Mouse (Mus musculus) CD4-positive helper T cell, adult 2 months (primary cell): ENCODE results near the gene Pgs1.

ENCODE experiments used
- DNase-seq: peaks from one replicate; pipeline ENCODE4 v3.0.0-alpha.2; 2012; ENCODE audit warnings: low read depth, missing footprints, low spot score

Pgs1 gene

GRCm38 (mm10) chr11:118000083-118000482 lies 14.0 kb downstream of the Pgs1 start:
- no peak for DNase-seq

- peak; percentile 64 for DNase-seq
Measured at GRCm38 (mm10) chr11:118000565-118001215, 14.6 kb downstream of the Pgs1 start.

- no peak for DNase-seq
Measured at GRCm38 (mm10) chr11:118003176-118003575, 17.1 kb downstream of the Pgs1 start.

DNA sequence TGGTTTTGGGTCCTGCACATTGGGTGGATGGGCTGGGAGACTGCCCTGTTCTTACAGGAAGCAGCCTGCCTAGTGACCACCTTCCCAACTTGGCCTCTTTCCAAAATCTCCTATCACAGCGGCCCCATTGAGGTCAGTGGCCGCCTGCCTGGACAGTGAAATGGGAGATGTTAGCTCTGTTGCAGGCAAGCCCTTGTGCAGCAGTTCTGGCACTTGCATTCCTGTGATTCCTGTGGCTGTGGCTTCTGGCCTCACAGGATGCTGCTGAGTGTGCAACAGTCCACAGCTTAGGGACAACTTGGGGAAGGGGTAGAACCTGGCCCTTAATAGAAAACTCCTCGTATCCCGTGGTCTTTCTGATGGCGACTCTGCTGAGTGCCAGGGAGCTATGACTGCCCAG lies 17.6 kb downstream of the Pgs1 start:
- no peak for DNase-seq

DNA sequence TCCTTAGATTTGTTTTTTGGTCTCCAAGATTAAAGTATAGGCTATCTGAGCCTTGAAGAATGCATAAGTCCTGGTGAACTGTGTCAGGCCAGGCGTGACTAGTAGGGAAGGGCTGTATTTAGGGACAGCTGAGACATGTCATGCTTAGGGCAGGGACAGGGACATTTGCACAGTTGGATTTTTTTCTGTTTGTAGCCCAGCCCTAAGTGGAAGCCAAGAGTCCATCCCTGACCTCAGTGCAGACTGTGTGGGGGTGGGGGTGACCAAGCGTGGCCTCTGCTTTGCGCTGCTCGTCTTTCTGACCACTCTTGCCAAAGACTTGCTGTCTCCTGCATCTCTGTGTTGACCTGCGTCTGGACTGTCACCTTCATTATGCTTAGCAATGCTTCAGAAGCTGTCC lies 18.1 kb downstream of the Pgs1 start:
- DNase-seq = no peak

- peak; percentile 55 for DNase-seq
Measured at GRCm38 (mm10) chr11:118007460-118008143, 21.5 kb downstream of the Pgs1 start.

DNA sequence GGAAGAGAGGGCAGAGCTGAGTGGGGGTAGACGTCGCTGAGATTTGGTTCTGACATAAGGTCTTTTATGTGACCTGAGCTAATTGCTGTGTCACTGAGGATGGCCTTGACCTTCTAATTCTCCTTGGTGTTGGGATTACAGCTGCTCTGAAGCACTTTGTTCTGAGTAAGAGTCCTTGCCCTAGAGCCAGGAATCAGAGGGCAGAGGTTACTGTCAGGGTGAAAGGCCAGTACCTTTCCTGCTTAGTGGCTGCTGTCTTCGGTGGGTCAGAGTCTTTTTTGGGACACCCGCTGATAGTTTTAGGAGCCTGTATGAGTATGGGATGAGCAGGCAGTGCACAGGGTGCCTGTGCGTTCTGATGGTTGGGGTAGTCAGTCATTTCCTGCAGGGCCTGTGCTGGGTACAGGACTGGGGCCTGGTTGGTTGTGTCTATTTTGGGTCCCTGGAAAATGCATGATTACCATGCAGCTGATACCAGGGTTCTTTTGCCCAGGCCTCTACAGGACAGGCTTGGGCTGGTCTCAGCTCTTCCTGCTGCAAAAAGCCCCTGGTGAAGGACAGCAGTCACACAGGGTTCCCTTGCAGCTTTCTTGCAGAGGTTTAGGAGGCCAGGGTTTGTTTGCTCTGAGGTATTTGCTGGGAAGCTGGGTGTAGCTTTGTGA lies 22.2 kb downstream of the Pgs1 start:
- no peak for DNase-seq

DNA sequence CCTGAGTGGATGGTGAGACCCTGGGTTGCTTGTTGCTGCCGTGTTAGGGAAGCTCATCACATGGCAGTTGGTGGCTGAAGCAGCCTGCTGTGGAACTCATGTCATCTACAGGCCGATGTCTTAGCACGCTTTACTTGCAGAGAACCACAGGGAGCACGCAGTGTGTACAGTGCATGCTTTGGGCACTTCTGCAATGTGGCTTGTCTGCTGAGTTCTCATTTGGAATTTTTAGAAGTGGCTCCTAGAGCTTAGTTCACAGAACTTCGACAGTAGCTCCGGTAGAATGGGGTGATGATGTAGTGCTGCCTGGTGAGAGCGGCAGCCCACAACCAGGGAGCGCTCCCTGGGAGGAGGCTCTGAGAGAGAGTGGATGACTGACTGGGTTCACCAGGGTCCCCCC lies 22.8 kb downstream of the Pgs1 start:
- DNase-seq = no peak

DNA sequence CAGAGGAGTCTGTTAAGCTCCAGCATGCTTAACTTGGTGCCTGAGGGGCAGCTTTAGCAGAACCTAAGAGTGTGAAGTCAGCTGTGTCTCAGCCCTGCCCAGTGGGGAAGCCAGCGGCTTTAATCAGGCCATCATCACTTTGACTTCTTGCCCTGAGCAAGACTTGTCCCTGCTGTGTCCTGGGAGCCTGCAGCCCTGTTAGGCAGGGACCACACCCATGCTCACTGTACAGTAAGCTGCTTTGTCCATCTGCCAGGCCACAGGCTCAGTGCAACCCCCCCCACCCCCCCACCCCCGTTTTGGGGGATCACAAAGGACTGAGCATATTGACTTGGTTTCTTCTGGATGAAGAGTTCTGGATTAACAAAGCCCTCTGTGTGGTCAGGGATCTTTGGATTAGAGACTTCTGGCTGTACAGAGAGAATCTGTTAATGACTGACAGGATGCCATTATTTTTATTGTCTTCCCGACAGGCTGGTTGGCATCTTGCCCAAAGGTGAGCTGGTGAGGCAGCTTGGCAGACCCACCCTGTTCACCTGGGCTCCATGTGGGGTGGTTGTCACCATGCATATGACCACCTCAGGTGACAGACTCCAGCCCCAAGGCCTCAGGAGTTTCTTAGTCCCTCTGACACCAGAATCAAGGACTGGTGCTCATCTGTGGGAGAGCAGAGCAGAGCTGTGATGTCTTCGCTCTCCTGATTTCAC lies 23.9 kb downstream of the Pgs1 start:
- DNase-seq = no peak

- no peak for DNase-seq
Measured at GRCm38 (mm10) chr11:118012595-118012994, 26.5 kb downstream of the Pgs1 start.

DNA sequence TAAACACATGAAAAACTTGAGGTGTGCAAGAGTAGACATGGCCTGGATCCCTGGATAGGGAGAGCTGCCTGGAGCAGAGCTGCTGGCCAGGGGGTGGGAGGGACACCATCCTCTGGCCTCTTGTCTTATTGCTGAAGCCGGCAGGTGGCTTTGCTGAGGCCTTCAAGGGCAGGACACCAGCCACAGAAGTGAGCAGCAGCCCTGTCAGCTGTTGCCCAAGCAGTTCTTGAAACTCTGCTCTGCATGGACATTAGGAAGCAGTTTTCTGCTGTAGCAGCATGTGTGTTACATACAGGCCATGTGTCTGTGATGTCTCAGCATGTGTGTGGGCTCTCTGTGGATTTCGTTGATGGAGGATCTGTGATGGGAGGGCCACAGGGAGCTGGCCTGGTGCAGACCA lies 27.2 kb downstream of the Pgs1 start:
- no peak for DNase-seq

DNA sequence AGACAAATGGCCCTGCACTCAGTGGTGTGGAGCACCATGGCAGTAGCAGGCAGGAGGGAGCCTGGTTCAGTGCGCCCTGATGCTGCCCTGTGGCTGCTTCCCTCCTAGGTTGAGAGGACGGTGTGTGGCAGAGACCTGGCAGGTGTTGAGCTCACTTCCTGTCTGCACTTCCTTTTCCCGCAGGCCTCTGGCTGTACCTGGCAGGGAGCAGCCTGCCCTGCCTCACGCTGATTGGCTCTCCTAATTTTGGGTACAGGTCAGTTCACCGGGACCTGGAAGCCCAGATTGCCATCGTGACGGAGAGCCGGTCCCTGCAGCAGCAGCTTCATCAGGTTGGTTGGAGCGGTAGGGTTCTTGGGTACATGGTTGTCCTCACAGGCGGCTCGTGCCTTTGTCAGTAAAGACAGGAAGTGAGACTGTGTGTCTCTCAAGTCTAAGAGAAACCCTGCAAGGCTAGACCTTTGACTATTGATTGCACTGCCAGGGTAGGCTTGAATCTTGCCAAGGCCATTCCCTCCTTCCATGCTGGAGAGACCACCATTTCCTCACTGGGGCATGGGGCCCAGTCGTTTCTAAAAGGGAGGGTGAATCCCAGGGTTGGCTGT lies 28.4 kb downstream of the Pgs1 start:
- peak; percentile 76 for DNase-seq

DNA sequence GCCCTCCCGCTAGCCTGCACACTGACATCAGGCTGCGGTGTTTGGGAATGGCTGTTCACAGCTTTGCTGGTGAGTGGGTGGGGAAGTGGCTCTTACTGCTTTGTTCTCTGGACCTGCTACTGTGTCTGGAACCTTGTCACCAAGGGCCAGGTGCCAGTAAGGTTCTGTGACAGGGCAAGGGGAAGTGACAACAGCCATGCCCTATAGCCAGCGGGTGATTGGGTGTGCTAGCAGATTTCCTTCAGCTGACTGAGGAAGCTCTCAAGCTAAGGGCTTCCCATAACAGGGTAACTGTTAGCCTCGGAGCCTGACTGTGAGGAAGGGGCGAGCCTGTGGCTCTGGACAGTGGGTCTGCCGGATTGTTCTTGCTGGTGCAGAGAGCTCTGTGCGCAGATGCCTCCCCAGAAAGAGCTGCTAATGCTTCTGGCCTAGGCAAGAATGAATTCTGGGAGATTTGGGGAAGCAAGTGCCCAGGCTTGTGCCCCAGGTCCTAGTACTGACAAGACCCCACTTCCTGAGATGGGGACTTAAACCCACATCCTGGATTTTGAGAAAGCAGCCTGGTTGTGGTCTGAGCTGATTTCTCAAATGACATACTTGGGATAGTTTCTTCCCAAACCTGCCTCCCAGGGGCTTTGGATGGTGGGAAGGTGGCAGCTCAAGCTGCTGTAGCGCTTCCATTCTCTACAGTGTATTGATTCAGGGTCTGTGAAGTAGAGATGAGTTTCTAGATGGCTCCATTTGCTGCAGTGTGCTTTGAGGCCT lies 29.5 kb downstream of the Pgs1 start:
- peak; percentile 58 for DNase-seq

DNA sequence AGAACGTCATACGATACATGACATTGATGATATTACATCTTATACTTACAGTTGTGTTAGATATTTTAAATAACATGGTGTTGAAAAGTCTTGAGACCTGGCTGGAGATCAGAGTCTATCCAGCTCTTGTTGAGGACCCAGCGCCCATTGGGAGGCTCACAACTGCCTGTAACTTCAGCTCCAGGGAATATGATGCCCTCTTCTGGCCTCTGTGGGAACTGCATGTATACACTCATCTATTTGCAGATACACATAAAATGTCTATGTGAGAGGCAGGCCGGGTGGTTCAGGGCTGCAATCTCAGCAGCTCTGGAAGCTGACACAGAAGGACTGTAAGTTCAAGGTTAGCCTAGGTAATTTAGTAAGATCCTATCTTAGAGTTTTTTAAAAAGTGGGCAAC lies 32.2 kb downstream of the Pgs1 start:
- peak; percentile 47 for DNase-seq

GRCm38 (mm10) chr11:118021806-118022205 lies 35.7 kb downstream of the Pgs1 start:
- peak; percentile 75 for DNase-seq

DNA sequence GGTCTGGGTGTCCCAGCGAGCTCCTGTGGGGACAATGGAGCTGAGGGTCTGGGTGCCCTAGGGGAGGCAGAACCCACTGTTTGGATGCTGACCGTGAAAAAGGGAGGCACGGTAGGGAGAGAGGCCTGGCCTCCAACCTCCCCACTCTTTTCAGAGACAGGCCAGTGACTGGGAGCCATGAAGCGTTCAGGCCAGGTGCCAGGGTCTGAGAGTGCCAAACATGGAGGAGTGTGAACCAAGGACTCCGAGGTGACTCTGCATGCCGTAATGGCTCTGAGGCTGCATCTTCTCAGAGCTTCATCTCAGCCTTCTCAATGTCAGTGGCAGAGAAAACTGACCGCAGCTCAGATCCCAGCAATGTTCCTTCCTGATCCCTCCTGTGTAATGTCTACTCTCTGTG lies 37.4 kb downstream of the Pgs1 start:
- no peak for DNase-seq

- DNase-seq = no peak
Measured at GRCm38 (mm10) chr11:118024111-118024510, 38.0 kb downstream of the Pgs1 start.

DNA sequence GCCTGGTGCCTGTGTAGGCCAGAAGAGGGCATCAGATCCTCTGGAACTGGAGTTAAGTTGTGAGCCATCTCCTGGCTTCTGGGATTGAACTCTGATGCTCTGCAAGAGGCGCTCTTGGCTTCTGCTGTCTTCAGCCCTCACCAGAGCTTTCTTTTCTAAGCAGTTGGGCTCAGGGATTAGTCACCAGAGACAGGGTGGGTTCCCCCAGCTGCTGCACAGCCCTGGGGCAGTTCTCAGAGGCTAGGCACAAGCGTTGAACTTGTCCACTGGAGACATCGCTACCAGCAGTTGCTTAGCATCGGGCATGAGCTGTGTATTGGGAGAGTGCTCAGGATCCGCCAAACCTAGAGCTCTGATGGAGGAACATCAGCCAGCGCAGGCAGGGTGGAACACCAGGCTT lies 43.1 kb downstream of the Pgs1 start:
- DNase-seq = no peak

GRCm38 (mm10) chr11:118031134-118031533 lies 45.0 kb downstream of the Pgs1 start:
- no peak for DNase-seq

DNA sequence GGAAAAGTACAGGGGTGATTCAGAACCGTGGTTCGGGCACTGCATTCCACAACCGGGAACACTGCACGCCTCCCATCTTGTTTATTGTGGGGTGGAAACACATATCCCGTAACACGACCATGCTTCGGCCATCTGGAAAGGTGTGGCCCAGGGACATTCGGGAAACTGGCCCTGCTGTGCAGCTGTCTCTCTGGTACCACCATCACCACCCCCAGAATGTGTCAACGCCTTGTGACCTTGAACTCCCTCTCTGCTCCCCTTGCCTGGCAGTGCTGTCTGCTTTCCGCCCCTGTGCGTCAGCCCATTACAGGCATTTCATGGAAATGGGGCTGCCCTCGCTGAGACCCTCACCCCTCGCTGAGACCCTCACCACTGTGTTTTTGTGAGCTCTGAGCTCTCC lies 48.3 kb downstream of the Pgs1 start:
- DNase-seq = no peak

GRCm38 (mm10) chr11:118035068-118035467 lies 49.0 kb downstream of the Pgs1 start:
- DNase-seq = no peak
